Mouse (Mus musculus): ENCODE data around the gene Tsc22d1.
A peak's percentile ranks its signal among the peaks of the same experiment; 100 is the strongest.

Gene Tsc22d1

DNA sequence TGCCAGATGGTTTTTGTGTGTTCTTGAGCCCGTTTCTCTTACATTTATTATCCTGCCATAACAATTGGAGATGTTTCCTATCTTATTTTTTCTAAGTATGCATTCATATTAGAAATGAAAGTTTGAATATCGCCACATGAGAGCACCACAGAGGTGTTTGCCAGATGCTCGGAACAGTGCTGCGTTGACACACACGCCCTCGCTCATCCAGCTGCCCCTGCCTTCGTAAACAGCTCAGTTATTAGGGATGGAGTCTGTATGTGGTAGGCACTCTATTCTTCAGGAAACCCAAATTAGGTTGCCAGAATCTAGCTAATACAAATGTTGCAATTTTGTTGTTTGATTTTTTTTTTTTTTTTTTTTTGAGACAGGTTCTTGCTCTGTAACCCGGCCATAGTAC is 18.1 kb downstream of the Tsc22d1 start:
- no peak for DNase-seq (ENCODE audit: low read depth in 2 of 2, low spot score in 2 of 2)

DNA sequence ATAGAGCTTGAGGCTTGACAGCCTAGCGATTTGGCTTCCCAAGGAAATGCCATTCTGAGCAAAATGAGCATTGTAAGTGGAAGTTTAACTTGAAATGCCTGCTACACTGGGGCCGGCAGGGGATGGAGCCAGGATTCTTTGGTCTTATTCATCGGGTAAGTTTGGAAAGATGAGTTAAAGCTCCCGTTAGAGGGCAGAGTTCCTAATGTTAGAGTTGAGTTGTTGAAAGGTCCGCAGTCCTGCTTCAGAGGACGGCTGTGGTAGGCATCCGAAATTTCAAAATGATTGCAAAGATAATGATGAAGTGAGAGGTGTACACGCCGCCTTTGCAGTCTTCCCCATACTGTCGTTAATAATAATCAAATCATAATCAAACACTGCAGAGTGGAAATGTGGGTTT is 27.4 kb downstream of the Tsc22d1 start:
- DNase-seq (ENCODE audit: low read depth in 2 of 2, low spot score in 2 of 2) = no peak

DNA sequence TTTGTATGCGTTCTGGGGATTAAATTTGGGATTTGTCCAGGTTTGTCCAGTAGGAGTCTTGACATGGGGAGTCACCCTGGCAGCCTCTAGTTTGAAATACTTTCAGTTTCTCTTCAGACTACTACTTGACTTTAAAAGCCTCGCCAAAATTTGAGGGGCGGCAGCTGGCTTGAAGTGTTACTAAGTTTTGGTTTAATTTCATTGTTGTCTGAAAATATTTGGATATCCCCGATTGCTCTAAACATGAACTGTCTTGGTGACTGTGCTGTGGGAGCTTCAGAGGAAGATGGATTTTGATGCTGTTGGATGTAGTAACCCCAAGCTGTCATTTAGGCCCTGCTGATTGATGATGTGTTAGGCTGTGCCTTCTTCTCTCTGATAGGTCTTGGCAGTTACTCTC is 34.2 kb downstream of the Tsc22d1 start:
- DNase-seq (ENCODE audit: low read depth in 2 of 2, low spot score in 2 of 2) = no peak

DNA sequence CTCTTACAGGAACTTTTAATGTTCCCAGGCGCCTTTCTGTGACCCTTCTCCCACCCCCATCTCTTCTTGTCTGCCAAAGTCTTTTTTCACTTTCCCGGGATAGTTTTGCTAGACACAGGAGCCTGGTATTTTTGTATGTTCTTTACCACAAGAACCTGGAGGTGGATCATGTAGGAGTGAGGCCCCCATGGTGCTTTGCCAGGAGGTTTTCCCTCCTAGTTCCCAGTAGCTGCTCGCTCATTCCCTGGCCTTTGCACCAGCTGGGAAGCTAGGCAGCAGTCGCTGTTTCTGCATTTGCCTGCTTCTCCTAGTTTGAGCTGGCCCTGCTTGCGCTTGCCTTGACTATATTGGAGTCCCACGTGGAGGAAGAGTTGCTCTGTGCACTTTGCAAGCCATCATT is 36.2 kb downstream of the Tsc22d1 start:
- no peak for DNase-seq (ENCODE audit: low read depth in 2 of 2, low spot score in 2 of 2)

DNA sequence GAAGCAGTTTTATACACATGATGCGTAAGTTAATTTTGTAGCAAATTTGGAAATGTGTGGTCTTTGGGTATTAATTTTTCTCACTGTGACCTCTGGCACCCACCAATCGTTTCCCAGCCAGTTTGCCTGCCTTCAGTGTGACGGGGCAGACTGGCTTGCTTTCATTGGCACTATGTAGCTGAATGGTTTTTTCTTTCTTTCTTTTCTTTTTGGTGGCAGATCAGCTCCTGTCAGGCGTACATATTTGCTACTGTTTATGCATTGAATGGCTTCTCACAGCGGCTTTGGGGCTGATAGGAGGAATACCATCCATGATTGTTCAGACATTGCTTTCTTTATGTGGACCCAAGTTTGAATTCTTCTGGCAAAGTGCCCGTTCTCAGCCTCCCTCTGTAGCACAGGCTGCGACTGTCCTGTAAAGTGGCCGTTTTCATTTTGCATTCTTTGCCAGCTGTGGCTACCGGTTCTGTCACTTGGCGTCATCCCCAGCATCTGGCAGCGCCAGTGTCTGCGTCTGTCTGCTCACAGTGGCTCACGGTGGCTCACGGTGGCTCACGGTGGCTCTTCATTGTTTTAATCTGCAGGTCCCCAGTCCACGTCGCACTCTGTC is 38.1 kb downstream of the Tsc22d1 start:
- DNase-seq (ENCODE audit: low read depth in 2 of 2, low spot score in 2 of 2) = no peak

DNA sequence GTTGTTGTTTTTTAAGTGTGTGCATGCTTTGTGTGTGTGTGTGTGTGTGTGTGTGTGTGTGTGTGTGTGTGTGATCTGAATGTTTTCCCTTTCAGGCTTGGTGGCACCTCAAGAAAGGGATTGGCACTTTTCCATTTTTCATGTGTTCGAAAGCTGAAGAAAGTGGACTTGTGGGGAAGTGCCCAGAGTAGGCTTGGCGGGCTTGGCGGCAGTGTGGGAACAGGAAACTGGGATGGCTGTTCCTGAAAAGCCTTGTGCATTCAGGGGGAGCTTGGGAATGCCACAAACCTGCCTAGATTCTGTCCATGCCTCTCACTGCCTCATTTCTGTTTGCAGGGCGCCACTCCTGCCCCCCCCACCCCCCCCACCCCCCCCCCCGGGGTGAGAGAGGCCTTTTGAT is 39.9 kb downstream of the Tsc22d1 start:
- no peak for DNase-seq (ENCODE audit: low read depth in 2 of 2, low spot score in 2 of 2)

DNA sequence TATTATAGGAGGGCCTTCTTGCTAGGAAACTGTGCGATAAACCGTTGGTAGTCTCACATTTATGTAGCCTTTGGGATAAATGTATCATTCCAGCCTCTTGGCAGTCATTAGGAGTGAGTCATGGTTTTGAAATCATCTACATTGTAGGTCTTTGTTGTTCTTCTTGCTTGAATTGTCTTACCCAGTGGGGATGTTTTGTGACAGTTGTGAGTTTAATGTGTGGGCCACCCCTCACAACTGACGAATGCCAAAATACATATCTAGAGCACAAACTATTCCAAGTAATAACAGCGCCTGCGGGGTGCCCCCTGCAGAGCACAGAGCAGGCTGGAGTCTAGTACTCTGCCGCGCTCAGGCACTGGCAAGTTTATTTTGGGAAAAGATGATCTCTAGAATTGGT is 40.4 kb downstream of the Tsc22d1 start:
- DNase-seq (ENCODE audit: low read depth in 2 of 2, low spot score in 2 of 2) = no peak

DNA sequence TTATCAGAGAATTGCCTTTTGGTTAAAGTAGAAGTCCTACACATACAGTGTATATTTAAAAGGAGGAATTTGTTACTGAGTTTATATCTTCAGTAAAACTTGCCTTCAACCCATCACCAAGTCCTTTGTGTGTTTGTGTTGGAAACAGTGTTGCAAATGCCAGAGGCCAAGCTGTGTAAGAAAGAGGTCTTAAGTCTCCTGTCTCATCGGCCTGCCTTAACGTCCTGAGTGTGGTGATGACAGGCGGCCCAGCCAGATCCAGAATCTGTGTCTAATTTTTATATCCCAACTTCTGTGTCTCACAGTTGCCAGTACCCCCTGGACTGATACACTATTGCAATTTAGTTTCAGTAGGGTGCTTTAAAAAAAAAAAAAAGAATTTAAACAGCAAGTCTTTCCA is 42.9 kb downstream of the Tsc22d1 start:
- DNase-seq (ENCODE audit: low read depth in 2 of 2, low spot score in 2 of 2) = no peak

DNA sequence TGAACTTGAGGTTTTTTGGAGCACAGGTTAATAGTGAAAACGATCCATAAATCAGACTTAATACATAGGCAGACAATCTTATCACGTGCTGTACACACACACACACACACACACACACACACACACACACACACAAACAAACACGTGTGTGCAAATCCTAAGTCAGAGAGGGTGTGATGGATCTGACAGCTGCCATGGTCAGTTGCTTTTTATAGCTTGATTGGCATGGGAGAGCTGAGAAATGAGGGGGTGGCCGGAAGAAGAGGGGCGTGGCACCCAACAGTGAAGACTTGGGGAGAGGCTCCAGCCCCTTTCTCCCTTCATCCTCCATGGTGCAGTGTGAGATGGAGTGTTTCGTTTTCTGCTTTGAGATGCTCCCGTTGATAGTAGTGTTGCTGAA is 45.4 kb downstream of the Tsc22d1 start:
- no peak for DNase-seq (ENCODE audit: low read depth in 2 of 2, low spot score in 2 of 2)

DNA sequence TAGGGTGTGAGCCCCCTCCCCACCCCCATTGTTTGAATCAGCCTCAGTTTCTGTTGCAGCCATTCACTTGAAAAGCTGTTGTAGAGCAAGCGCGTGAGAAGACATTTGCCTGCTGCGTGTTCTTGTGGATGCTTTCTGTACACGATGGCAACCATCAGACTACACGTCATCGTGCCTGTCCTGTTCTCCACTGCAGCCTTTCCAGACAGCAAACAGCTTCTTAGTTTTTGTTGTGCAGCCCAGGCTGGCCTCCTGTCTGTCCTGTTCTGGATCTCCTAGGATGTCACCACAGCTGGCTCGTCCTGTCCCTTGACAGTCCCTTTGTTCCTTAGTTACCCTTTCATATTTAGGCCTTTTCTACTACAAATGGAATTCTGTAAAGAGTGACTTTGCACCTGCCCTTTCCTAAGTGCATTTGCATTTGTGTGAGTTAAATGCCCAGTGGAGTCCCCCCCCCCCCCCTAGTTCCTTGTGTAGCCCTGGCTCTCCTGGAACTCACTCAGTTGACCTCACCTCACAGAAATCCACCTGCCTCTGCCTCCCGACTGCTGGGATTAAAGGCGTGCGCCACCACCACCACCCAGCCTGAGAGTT is 46.5 kb downstream of the Tsc22d1 start:
- DNase-seq (ENCODE audit: low read depth in 2 of 2, low spot score in 2 of 2) = no peak

DNA sequence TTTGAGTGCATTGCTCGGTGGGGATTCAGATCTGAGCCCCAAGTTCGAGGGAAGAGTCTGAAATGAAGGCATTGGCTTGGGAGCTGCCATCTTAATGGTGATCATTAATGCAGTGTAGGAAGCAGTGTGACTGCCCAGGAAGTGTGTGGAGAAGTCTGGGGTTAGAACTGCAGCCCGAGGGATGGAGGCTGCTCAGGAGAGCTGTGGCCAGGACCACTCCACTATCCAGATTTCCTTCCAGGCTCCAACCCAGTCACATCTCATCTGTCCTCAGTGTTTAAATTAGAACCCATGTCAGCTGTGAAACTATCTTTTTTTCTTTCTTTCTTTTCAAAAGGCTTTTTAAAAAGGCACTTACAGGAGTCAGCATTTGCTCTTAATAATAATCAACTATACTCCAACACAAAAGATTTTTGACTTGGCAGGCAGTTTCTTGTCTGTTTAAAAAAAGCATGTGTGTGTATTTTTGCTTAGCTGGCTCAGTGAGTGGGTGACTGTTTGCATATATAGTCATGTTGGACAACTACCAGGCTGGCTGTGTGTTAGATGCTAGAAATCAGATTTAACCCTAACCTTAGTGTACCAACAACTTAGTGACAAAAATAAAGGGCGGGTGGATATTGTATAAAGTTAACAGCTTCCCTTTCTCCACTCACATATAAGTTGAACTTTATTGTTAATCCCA is 48.8 kb downstream of the Tsc22d1 start:
- DNase-seq (ENCODE audit: low read depth in 2 of 2, low spot score in 2 of 2) = no peak

DNA sequence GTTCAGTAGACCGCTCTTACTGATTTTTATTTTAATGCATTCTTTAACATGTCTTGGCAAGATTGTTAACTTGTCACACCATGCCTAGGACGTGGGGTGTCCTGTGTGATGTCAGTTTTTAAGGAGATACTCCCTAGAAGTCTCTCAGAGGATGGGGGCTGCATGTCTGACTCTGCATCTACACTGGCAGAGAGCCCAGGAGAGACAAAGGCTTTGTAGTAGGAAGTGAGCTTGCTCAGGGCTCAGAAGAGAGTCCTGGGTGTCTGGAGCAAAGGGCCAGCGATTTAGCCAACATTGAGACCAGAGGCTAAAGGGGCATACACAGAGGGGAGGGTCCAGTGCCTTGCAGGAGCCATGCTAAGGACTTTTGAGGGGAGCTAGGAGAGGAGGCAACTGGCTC is 50.2 kb downstream of the Tsc22d1 start:
- DNase-seq (ENCODE audit: low read depth in 2 of 2, low spot score in 2 of 2) = no peak

DNA sequence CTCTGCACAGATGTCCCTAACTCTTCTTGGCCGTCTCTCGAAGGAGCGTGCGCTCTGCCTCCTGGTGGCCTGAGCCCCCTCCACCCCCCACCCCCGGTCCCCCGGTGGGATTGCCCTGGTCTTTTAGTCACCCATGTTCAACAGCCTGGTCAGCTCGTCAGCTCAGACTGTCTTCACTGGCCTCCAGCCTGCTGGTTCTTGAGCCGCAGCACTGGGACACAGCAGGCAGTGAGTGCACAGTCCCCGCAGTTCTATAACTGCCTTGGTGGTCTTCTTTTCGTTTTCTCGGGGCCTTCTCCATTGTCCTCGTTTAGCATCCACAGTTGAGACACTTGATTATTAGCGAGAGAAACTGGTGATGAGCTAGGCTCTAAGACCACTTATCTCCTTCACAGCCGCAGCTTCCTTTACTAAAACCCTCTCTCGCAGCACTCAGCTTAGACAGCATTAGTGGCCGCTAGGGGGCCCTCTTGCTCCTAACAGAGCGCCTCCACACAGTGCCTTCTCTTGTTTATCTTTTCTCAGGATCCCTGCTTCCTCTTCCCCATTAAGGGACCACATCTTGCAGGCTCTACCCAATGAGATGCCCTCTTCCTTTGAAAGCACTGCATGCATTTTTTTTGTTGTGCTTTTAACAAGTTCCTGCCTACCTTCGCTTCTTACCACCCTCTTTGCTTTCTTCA is 52.0 kb downstream of the Tsc22d1 start:
- DNase-seq (ENCODE audit: low read depth in 2 of 2, low spot score in 2 of 2) = peak; percentile 13 to 46

DNA sequence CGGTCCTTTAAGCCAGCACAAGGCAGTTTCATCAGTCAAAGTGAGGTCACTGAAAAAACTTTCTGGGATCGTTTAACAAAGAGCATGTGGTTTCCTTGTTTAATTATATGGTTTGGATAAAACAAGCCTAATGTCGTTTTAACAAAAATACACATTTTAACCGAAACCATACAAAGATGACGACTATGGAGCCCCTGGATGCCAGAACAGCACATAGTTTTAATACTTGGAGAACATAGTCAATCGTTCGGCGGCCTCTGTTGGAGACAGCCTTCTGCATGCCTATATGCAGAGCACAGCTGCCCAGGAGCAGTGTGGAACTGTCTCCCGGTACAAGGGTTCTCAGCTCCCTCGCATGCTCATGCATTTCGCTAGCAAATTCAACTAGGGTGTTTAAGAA is 53.2 kb downstream of the Tsc22d1 start:
- DNase-seq (ENCODE audit: low read depth in 2 of 2, low spot score in 2 of 2) = no peak

DNA sequence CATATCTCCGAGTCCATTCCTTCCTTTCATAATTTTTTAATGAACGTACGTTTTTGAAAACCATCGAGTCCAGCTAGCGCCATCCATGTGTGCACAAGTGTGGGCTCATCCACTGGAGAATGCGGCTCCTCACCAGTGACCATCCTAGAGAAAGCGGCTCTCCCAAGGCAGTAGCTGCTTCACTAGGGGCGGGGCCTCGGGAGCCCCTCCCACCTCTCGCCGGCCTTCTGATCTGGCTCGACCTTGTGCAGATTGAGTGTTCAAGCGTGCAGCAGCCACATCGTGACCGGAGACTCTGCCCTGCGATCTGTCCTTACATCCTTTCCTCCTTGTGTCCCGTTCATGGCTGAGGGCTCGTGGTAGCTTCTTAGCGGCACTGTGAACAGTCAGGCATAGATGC is 56.5 kb downstream of the Tsc22d1 start:
- no peak for DNase-seq (ENCODE audit: low read depth in 2 of 2, low spot score in 2 of 2)

DNA sequence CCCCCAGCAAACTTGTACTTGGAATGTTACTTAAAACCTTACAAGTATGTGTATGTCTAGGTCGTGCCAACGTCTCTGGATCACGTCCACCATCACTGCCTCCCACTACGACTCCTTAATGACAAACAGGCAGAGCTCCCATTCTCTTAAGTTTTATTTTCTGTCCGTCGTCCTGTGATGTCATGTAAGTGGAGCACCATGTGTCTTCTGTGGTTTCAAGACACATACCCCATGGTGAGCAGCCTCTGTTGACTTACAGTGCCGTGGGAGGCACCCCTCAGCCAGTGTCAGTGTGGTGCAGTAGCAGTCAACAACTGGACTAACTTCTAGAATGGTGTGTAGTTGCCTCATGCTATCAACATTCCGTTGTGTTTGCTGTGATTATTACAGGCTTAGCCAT is 57.7 kb downstream of the Tsc22d1 start:
- no peak for DNase-seq (ENCODE audit: low read depth in 2 of 2, low spot score in 2 of 2)

DNA sequence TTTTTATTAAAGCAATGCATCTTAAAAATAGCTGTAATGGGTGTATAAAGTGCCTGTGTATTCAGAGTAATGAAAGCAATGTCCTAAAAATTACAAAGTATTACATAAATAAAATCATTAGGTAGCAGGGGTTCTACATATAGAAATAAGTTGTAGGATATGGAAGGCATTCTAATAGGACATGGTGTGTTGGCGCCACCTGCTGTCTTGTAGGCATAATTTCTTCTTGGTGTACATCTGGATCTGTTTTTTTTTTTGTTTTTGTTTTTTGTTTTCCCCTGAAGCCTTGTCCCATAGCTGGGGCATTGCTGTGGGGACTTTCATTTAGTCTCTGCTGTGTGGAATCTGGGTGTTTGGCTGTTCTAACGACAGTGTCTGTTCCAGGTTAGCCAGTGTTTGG is 58.6 kb downstream of the Tsc22d1 start:
- DNase-seq (ENCODE audit: low read depth in 2 of 2, low spot score in 2 of 2) = peak; percentile 3 to 48

DNA sequence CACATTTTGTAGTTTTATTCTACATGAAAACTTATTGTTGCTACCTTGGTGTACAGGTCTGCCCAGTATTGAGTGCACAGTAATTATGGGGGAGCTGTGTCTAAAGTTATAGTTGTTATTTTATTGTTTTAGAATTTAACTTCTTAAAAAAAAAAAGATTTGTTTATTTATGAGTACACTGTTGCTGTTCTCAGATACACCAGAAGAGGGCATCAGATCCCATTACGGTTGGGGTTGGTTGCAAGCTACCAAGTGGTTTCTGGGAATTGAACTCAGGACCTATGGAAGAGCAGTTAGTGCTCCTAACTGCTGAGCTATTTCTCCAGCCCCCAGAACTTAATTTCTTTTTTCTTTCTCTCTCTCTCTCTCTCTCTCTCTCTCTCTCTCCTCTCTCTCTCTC is 59.4 kb downstream of the Tsc22d1 start:
- peak in 1 of 2 experiments; percentile 9 for DNase-seq (ENCODE audit: low read depth in 2 of 2, low spot score in 2 of 2)

DNA sequence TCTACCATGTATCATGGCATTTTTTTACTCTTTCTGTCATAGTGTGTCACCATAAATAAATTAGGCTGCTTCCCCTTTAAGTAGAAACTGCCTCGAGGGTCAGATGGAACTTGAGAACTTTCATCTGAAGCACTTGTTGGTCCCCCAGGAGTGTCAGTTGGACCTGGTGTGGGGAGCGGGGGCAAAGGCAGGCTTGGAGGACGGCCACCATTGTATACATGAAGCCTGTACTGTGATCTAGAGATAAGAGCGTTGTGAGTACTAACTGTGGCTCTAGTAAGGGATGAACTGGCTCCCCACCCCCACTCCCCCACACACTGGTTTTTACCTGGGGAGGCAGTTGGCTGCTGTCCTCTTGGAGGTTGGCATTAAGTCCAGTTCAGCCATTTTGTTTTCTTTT is 62.0 kb downstream of the Tsc22d1 start:
- no peak for DNase-seq (ENCODE audit: low read depth in 2 of 2, low spot score in 2 of 2)

DNA sequence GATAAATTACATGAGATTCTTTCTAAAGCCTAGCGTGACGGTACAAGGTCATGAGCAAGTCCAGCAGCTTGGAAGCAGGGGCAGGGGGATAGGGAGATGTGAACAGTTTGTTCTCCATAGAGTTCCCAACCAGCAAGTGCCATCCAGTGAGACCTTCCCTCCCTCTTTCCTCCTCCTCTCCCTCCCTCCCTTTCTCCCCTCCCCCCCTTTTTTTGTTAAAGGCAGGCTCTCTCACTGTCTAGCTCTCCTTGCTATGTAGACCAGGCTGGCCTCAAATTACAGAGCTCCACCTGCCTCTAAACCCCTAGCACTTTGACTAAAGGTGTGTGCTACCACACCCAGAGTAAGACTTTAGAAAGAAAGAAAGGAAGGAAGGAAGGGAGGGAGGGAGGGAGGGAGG is 63.3 kb downstream of the Tsc22d1 start:
- no peak for DNase-seq (ENCODE audit: low read depth in 2 of 2, low spot score in 2 of 2)

DNA sequence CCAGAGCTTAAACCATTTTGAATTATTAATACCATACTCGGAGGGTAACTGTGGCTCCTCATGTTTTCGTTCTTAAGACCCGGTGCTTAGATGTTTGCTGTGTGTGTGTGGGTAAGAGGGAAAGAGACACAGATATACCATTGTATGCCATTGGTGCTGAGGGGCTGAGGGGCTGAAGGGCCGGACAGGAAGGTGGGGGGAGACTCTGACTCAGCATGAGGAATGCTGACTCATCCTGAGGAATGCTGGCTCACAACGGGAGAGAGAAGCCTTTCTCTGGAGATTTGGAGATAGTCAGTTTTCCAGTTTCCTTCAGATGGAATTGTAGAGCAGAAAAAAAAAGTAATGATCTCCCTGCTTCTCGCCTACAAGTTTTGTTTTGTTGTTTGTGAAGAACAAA is 63.9 kb downstream of the Tsc22d1 start:
- no peak for DNase-seq (ENCODE audit: low read depth in 2 of 2, low spot score in 2 of 2)

DNA sequence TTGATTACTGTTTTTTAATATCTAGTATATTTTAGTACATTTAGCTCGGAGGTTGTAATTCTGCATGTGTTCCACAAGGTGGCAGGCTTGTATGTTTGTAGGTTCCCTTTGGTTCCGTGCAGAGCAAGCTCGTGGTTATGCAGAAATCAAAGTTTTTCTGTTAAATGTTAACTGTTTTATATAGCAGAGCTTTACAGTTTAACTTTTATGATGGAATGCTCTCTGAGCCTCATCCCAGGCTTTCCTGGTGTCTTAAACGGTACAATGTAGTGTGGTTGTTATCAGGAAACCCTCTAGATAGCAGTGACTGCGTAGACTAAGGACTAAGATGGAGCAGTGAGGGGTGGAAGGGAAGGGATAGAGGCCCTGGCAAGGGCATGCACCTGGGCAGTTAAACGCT is 65.1 kb downstream of the Tsc22d1 start:
- no peak for DNase-seq (ENCODE audit: low read depth in 2 of 2, low spot score in 2 of 2)
